In the genomic region with DNA sequence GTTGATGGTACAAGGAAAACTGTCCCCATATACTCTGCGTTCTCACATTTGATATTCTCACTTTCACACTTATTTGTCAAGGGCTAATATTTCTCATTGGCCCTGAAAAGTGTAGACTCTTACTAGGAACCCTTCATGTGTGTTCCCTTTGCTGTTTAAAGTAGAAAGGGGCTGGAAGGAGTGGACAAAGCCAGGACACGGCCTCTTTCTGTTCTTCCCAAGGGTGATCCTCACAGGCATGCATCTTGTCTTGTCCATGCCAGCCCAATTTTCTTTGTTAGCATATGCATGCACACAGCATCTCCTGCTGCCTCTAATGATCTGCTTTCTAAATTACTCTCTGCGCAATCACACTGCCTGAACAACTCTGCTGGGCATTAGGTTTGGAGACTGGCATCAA, we compare ENCODE assay signal across 16 mouse cellular contexts.
"Had no signal": no experiment of that assay in that cellular context is flagged by ENCODE, and none has a peak within 500 bp of the region (broad histone marks: within the 10 kb centered on the region; RNA-seq: fewer than 3 reads in every experiment).

No protein-coding gene starts in this region.

- H3K27ac ChIP-seq: neural tube, embryonic 13.5 days; neural tube, embryonic 15.5 days; stomach, embryonic 15.5 days; stomach, postnatal 0 days had no signal

- H3K9me3 ChIP-seq: neural tube, embryonic 13.5 days; neural tube, embryonic 15.5 days; stomach, embryonic 15.5 days had no signal

- H3K27me3 ChIP-seq: neural tube, embryonic 13.5 days; neural tube, embryonic 15.5 days; stomach, embryonic 15.5 days had no signal

- H3K4me1 ChIP-seq: neural tube, embryonic 13.5 days; neural tube, embryonic 15.5 days; stomach, embryonic 15.5 days had no signal

- DNase-seq: retina, postnatal 1 day; right cerebral cortex, adult 18-20 months; right cerebral cortex, postnatal 14 days; right cerebral cortex, postnatal 25 days; right cerebral cortex, postnatal 4 days; spleen, adult 18-20 months; thymus, adult 18-20 months; thymus, adult 2 months; thymus, postnatal 14 days; thymus, postnatal 25 days; thymus, postnatal 36 days; thymus, postnatal 4 days had no signal

- H3K4me3 ChIP-seq: neural tube, embryonic 13.5 days; neural tube, embryonic 15.5 days; stomach, embryonic 15.5 days had no signal

- H3K36me3 ChIP-seq: neural tube, embryonic 13.5 days; neural tube, embryonic 15.5 days; stomach, embryonic 15.5 days had no signal

- H3K9ac ChIP-seq: neural tube, embryonic 13.5 days; neural tube, embryonic 15.5 days; stomach, embryonic 15.5 days had no signal

- H3K4me2 ChIP-seq: neural tube, embryonic 13.5 days; neural tube, embryonic 15.5 days; stomach, embryonic 15.5 days had no signal
